Mouse (Mus musculus) ES-E14 (cell line): ENCODE measurements around the gene A030005L19Rik.
"Not testable (repeated sequence)": the region's sequence is repeated elsewhere in the genome, so short reads cannot be mapped to it uniquely, and the experiment has no call there.

ENCODE experiments used
- CHD2 ChIP-seq: IDR thresholded peaks from 2 replicates; pipeline ENCODE4 v1.6.1; 2014; ENCODE audit warnings: mild to moderate bottlenecking, low read depth, low read length, inconsistent platforms
- MAFK ChIP-seq: IDR thresholded peaks from 2 replicates; pipeline ENCODE4 v1.6.1; 2014; ENCODE audit warnings: mild to moderate bottlenecking, low read depth, low read length, inconsistent platforms; ENCODE audit not compliant: insufficient read depth
- ZC3H11A ChIP-seq: IDR thresholded peaks from 2 replicates; pipeline ENCODE4 v1.6.1; 2012; ENCODE audit warnings: low read depth, mild to moderate bottlenecking, inconsistent platforms, low read length, borderline replicate concordance
- ZNF384 ChIP-seq: IDR thresholded peaks from 2 replicates; pipeline ENCODE4 v1.6.1; 2012; ENCODE audit warnings: low read depth, low read length, inconsistent platforms

DNA sequence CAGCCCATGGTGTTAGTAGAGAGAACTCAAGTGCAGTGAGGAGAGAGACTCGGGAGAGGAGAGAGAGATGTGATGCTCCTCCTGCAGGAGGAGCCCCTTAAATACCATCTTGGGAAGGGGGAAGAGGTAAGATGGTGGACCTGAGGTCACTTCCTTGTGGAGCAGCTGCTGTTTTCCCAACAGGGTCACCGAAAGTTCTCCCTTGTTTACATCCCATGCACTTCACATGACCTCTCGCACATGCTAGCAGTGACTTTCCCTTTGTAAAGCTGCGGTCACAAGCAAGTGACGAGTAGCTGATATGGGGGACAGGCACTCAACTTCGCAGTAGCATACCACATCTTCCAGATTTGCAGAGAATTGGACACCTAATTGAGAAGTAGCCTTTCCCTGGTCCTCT lies 18.2 kb downstream of the A030005L19Rik start, which contains the start of gene Gm6217:
- TF ChIP-seq ZC3H11A, CHD2, ZNF384, MAFK: not testable (repeated sequence)
